Mouse (Mus musculus): ENCODE data around the gene Sox5.

Sox5 gene

DNA sequence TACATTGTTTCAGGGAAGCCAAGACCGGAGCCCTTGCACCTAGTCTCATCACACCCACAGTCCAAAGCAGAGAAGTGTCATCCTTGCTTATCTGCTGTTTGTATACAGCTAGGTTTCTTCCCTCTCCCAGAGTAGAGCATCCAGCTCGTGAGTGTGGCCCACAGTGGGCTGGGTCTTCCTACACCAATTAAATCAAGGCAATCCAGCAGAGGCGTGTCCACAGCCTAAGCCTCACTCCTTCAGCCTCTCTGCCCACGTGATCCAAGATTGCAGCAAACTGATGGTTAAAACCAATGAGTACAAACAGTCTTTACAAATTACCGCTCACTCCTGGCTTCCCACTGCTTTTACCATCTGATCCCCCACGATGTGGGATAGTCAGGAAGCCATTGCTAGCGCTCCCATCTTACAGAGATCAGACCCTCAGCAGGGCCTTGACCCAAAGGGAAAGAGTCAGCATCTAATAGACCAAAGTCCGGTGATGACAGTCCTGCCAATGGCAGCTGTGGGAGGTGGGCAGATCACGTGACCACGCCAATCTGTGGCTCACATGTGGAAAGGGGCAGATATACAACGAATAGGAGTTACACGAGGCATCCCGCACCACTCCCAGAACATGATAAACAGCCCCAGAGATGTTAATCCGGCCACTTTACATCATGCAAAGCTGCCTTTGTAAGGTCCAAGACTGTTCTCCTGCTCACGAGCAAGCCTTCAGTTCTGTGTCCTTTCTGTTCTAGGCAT, 9.4 kb downstream of the Sox5 start:
- DNase-seq (ENCODE audit: low spot score), result no peak

DNA sequence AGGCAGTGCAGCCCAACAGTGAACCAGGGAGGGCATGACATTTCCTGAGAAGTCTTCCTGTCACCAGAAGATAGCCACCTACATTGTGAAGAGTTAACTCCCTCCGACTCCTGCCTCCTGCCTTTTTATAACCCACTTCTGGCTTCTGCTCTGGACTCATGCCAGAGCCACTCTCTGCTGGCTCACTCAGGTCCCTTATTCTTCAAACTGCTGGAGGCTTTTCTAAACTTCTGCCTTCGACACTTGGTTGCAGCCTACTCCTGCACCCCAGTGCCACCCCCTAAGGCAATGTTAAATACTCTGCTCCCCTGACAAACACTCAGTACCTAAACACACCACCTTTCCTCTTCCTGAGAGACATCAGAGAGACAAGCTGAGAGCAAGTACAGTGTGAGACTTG, 12.7 kb downstream of the Sox5 start:
- no peak for DNase-seq (ENCODE audit: low spot score)

DNA sequence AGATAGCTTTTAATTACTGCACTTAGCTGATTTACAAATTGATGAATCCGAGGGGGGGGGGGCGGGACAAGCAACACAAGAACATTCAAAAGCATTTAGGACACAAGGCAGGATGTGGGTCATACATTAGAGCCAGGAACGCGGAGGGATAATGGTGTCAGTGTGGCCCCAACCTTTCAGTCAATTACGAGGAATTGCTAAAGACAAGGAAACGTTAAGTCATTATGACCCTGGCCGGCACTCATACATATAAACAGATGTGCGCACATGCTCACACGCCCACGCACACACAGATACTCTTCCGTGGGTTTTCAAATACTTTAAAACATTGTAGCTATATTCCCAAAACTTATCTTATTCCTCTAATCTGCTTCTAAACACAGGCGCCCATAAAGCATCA, 19.9 kb downstream of the Sox5 start:
- DNase-seq (ENCODE audit: low spot score), result no peak

DNA sequence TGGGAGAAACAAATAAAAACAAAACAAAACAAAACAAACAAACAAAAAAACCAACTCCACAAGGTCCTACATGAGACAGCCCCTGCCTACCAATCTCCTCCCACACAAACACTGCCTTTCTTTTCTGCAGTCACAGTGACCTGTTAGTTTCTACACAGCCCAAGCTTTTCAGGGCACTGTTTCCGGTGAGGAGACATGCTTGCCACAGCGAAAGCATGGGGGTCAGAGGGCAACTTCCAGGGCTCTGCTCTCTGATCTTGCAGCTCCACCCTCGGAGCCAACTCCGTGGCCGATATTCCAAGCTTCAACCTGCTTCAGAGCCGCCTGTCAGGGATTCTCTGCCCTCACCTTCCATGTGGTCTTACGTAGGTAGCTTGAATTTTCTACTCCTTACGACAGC, 22.6 kb downstream of the Sox5 start:
- DNase-seq (ENCODE audit: low spot score), result no peak

DNA sequence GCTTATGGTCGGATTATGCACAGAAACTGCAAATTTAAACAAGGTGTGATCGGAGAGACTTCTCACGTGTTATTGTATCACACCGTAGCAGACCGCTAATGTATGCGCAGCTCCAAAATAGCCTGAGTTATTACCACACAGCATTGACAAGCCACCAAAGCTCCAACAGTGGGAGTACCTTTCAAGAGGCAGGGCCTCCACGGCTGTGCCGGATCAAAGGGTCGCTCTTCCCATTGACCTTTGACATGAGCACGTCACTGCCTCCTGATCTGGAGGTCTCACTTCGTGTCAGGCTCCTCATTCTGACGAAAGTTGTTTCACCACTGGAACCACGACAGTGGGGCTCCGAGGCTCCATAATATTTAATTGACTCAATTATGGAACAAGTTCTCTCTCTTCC, 24.4 kb downstream of the Sox5 start:
- no peak for DNase-seq (ENCODE audit: low spot score)

DNA sequence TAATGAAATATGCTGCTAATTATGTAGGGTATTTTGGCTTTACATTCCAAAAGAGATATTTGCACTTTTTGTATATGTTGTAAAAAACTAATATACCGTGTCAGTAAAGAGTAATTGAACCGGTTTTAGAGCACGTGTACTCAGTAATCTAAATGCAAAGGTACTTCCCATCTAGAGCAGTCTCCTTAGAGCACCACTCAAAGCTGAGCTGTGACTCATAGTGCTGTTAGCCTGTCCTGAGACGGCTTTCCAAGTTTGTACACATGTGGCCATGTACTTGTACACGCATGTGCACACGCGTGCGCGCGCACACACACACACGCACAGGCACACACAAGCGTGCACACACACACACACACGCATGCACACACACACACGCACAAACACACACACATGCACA, 25.3 kb downstream of the Sox5 start:
- no peak for DNase-seq (ENCODE audit: low spot score)

DNA sequence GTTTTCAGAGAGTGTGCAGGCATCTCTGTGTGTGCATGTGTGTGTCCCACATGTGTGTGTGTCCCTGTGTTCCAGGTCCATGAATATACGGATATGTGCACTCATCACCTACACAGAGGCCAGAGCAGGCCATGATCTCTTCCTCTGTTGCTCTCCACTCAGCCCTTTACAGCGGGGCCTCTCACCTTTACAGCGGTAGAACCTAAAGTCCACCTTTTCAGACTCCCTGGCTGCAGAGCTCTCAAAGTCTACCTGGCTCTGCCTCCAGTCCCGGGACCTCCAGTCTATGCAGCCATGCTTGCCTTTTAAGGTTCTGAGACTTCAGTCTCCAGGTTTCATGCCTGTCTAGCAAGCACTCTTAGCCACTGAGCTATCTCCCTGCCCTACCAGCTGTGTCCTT, 26.5 kb downstream of the Sox5 start:
- no peak for DNase-seq (ENCODE audit: low spot score)

DNA sequence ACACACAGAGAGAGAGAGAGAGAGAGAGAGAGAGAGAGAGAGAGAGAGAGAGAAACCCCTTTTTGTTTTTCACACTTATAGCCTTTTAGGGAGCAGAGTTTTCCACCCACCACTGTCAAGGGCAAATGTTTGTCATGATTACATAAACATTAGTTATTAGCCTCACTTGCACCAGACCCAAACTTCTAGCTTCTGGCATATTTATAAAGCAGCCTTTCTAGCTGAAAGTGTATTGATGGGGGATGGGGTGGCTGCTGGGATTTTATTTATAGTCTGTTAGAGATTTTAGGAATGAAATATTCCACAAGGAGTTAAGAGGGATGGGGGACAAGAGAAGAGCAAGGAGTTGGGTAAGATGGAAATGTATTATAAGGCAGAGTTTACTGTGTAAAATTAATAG, 27.4 kb downstream of the Sox5 start:
- DNase-seq (ENCODE audit: low spot score), result no peak

DNA sequence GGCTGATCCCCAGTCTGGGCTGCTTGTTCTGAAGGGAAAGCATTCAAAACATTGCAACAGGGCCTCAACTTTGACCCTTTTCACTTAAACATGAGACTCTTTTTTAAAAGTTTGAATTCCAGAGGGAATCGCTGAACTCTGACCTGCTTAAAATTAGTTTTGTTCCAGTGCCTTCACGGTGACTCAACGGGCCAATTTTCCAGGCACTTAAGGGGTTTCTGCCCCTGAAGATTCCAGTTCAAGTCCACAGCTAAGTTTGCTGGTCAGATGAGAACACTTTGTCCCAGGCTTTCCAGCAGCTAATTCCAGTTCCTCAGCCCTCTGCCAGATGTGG, 27.8 kb downstream of the Sox5 start:
- DNase-seq (ENCODE audit: low spot score), result no peak

DNA sequence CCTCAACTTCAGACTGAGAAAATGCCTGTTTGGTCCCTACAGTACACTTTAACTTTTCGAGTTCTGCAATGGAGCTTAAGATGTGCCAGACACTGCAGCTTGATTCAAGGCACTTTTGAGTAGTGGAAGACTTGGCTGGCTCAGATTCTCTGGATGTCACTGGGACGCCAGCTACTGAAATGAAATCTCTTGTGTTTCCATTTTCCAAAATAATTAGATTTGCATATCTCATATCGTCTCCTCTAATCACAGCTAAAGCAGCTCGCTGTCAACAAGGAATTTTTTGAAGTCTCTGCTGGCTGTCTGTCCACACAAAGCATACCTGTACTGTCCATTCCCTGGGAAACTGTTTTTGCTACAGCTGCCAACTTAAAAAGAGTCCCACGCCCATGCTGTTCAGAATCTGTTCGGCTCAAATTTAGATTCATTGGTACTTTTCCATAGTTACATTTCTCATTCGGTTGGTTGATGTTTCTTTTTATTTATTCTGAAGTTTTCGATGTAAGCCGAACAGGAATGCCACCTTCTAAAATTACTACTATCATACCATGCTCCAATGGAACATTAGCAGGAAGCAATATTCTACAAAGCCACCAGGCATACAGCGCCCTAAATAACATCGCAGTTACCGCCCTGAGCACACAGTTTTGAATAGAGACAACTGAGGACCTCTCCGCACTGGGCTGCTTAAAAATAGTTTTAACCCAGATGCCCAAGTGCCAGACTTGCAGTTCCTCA, 28.4 kb downstream of the Sox5 start:
- no peak for DNase-seq (ENCODE audit: low spot score)

DNA sequence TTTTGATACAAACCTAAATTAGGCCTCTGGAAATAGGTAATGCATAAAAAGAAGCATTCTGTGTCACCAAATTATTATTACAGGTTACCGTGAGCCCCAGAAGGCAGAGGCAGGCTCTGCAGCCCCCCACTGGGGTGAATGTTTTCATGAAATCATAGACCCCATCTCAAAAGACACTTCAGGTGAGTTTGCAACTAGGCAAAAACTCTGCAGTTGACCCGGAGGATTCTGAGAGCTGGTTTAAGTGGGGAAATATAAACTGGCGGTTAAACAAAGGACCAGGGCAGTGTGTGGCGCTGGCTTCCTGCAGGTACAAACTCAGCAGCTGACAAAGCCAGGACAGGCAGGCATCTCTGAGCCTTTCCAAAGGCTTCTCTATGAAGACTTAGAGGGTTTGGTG, 30.2 kb downstream of the Sox5 start:
- DNase-seq (ENCODE audit: low spot score), result no peak

DNA sequence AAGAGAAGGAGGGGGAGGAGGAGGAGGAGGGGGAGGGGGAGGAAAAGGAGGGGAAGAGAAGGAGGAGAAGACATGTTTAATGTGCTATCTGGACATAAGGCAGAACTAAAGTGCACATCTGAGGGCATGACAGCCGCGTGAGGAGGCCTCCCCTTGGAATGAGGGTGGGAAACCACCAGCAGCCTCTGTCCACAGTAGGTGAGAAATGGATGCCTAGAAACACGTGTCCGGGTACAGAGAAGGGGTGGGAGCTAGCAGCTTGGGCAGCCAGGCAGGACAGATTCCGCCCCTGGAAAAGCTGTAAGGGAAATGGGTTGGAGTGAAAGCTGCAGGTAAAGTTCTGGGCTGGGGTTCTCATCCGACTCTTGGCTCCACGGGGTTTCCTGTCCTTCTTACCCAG, 31.6 kb downstream of the Sox5 start:
- no peak for DNase-seq (ENCODE audit: low spot score)

DNA sequence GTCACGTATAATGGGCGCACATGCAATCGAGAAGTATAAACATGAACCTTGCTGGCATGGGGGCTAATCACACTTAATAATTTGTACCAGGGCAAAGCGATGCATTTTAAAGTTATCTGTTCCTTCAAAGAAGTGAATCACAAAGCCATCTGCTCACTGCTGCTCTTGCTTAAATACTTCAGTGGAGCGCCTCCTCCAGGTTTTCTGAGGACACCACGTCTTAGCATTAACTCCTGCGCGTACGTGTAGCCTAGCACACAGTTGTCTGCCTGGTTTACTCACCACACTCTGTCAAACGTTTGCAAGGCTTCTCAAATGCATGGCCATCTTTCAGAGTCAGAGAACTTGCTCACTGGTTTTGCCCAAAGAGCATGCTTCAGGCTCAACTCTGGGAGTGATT, 35.3 kb downstream of the Sox5 start:
- DNase-seq (ENCODE audit: low spot score), result no peak

DNA sequence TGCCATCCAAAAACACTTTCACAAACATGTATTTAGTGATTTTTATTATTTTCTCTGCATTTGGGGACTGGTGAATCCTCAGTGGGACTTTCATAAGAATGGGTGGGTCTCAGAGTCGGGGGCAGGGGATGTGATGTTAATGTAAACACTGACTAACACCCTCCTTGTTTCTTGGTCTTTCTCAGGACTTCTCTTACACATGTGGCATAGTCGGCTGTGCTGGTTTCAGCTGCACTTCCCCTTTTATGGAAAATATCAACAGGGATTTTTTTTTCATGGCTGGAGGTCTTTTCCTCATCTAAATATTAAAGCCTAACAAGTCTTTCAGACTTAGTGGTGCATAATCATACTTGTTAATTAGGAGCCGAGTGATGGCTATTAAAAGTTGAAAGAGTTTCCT, 39.2 kb downstream of the Sox5 start:
- DNase-seq (ENCODE audit: low spot score), result no peak

DNA sequence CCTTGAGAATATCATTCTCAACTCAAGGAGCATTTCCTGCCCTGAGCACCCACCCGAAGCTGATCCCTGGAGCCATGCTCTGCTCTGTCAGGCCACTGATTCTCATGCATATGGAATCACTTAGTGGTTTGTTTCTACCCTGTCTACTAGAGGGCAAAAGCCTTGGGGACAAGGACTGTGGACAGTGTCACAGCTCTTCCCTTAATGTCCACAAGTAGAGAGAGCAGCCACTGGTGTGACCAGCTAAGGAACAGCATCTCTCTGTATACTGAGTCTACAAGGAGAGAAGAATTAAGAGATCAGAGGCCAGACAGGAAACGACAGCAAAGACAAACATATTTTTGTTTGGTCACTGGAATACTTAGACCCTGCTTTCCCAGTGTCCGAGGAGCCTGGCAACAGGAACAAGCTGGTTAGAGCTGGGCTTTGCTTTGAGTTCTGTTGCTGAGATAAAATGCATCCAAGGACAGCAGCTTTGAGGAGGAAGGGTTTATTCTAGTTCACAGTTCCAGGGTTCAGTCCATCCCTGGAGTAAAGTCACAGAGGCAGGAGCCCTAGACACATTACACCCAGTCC, 40.6 kb downstream of the Sox5 start:
- DNase-seq (ENCODE audit: low spot score), result no peak

DNA sequence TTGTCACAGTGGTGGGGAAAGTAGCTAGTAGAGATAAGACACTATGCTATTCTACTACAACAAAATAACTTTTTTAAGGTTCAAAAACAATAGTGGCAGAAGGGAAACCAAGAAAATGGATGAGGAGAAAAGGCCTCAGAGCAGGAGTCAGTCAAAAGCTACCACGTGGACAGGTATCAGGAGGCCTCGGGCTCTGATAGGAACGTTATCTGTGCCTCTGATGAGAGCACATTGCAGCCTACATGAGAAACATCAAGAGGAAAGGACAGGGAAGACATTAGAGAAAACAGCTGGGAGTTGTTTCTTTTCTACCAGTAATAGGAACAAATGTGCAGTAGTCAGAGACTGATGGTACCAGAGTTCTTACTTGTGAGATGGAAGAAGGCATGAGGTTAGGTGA, 41.4 kb downstream of the Sox5 start:
- DNase-seq (ENCODE audit: low spot score), result no peak

DNA sequence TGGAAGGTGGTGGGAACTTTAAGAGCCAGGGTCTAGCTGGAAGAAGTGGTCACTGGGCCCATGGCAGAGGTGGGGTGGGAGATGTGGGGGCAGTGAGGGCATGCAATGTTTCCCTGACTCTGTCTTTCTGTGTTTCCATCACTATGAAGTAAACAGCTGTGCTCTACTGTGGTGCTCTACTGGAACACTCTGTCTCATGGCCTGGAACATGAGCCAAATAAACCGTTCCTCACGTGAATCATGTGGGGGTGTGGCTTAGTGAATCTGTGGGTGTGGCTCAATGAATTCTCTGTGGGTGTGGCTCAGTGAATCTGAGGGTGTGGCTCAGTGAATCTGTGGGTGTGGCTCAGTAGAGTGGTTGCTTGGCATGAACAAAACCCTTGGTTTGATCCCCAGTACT, 42.0 kb downstream of the Sox5 start:
- DNase-seq (ENCODE audit: low spot score), result no peak

DNA sequence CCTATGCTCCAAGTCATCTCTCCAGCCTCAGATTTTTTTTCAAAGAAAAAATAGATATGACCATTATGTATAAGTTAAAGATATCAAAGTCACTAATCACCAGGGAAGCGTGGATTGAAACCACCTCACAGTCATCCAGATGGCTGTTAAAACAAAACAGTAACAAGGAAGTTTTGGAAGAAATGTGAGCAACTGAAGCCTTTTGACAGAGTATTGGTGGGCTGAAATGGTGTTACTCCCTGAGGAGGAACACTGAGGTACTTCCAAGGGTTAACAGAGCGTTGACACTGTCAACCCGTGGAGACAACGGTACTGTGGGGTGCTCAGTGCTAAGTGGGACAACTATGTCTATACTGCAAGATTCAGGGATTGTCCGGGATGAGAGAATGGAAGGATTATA, 44.0 kb downstream of the Sox5 start:
- no peak for DNase-seq (ENCODE audit: low spot score)

DNA sequence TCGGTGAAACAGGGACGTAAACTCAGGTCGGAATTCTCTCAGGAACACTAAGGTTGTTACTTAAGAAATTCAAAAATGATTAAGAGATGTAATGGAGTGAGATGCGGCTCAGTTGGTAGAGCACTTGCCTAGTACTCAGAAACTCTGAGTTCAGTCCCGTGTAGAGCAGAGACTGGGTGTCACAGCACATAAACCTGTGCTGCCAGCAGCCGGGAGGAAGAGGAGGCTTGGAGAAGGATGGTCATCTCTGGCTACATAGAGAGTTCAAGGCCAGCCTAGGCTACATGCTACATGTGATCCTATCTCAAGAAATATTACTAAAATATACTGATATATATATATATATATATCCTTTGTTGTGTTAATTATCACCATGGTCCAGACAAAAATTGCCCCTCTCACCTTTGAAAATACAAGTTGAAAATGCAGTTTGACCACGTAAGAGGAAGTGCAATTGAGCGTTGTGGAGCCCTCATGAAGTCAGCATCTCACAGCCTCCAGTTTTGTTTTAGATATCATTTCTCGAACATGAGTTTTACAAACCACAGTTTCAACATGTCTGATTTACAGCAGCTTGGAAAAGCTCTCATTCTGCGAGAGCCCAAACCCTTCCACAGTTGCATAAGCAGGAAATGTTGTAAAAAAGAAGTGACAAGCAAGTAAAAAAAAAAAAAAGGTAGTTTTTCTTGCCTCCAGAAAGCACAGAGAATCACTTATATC, 50.4 kb downstream of the Sox5 start:
- DNase-seq (ENCODE audit: low spot score), result no peak

DNA sequence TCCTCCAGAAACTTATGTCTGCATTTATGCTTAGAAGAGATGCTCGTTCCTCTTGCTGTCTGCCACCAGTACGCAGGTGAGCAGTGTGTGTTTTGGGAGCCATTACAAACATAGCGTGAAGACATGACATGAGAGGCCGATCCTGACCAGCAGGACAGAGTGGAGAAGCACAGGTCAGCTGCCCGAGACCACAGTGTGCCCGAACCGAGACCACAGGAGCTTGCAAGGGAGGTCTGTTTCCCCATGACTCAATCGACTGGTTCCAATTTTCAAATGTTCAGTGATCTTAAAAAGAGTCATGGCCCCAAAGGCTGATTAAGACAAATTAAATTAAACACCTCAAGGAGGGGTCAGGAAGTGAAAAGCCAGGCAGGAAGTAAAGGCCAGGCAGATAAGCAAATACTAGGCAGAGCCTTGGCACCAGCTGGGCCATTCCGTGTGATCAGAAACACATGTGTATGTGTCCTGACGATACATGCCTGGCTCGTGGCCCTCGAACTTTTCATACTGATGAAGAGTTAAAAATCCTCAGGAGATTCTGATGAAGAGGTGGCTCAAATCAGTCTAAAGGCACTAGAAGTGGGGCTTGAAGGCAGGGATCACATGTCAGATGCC, 58.1 kb downstream of the Sox5 start:
- no peak for DNase-seq (ENCODE audit: low spot score)

DNA sequence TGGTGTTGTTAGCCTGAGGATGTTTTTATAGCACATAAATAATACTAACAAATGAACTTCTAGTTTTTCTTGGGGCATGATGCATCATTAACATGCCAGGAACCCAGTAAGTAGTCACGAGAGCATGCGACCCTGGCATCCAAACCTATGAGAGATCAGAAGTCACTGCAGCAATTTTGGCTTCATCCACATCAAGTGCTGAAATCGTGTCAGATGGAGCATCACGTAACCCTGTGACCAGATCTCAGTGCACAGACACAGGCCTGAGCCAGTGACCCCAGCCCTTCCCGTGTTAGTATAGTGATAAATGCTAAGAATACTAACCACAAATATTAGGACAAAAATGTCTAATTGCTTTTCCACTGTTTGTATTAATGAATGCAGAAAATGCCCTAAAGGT, 58.8 kb downstream of the Sox5 start:
- no peak for DNase-seq (ENCODE audit: low spot score)

DNA sequence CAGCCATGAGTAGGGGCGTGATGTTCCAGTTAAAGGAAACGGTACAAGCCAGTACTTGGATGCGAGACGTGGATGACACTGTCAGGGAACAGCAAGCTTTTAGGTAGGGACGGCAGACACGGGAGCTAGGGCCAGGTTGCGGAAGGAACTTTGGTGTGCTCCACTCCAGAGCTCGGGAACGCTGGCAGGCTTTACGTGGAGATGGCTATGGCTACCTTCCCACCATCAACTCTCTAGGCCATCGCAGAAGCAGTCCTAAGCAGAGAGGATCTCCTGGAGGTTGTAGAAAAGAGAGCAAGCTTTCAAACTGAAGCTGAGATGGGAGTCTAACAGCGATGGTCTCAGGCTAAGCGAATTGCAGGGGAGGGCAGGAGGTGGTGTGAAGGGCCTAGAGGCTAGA, 60.9 kb downstream of the Sox5 start:
- DNase-seq (ENCODE audit: low spot score), result no peak

DNA sequence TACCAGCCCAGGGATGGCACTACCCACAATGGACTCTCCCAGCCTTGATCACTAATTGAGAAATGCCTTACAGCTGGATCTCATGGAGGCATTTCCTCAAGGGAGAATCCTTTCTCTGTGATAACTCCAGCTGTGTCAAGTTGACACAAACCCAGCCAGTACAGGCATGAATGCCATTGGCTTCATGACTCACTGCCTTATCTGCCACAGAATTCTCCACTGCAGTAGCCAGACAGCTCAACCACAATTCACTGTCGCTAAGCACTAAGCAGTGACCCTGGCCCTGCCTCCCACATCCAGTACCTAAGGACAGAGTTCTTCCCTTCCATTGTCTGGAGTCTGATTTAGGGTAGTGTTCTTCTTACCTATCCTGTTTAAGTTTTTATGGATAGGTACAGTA, 65.4 kb downstream of the Sox5 start:
- DNase-seq (ENCODE audit: low spot score), result no peak
